Mouse (Mus musculus) lung, adult 10 weeks (tissue): ENCODE data around the gene Gm20388. TPM values are rescaled to one million over a fixed set of nuclear protein-coding genes. Genes with fewer than 3 reads are reported as not detected.

Source experiments
- polyA plus RNA-seq: library from polyadenylated mRNA; stranded (reverse); fragments of 350-450 nt; fragmentation: Illumina TruSeq; extraction: RNeasy Lipid Tissue Mini Kit (QIAGEN cat#74804); gene quantifications from one replicate; pipeline ENCODE4 v1.2.3, GENCODE M21; 2014; ENCODE audit warnings: low read depth, low replicate concordance; ENCODE audit not compliant: insufficient read depth

Gene Gm20388
- polyA plus RNA-seq, 1 experiment from 2014 or later: 25.6 TPM

DNA sequence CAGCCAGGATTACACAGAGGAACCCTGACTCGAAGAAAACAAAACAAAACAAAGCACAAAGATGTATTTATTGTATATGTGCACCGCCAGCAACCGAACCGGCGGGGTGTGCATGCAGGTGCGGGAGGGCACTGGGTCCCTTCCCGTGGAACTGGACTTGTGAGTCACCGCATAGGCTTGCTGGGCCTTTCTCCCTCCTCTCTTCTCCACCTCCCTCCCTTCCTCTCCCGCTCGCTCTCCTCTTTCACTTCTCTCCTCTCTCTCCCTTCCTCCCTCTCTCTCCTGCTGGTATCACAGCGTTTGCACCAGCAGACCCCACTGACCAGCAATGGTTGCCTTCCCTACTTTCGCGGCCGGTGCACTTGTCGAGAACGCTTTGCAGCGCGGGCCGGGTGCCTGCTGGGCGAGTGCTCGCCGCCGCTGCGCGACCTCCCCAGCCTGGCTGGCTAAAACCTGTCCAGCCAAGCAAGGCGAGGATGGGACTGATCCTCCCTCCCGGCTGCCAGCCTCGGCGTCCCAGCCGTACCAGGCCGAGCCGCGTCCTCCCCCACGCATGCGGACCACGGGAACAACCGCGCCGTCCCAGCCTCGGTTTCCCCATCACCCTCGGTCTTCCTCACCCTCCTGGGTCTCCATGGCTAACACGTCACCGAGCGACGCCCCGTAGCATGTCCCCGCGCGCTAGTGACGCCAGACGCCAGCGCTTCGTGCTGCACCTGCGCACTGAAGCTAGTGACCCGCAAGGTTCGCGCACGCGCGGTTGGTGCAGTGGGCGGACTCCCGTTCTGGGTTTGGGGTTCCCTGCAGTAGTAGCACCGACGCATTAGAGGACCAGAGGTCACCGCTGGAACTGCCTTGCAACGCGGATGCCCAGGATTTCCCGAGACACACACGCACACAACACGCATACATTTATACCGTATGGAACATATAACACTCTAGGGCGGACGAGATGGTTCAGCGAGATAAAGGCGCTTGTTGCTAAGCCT is 1197.3 kb downstream of the Gm20388 start, which contains the start of gene Mthfsd:
Mthfsd (minus strand) TSS at position 725 of the 989 bp plus-strand sequence.

DNA sequence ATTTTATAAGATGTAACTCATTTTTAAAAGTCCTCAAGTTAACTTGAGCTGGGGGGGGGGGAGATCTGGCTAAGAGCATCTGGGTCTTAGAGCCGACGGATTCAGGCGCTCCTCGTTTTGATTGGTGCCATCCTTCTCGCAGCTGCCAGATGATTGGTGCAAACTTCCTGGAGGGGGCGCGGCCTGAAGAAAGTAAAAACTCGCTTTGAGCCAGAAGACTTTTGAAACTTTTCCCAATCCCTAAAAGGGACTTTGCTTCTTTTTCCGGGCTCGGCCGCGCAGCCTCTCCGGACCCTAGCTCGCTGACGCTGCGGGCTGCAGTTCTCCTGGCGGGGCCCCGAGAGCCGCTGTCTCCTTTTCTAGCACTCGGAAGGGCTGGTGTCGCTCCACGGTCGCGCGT is 1205.3 kb downstream of the Gm20388 start, which contains the start of gene Foxc2:
Foxc2 (plus strand) TSS at position 224 of the 400 bp plus-strand sequence.

DNA sequence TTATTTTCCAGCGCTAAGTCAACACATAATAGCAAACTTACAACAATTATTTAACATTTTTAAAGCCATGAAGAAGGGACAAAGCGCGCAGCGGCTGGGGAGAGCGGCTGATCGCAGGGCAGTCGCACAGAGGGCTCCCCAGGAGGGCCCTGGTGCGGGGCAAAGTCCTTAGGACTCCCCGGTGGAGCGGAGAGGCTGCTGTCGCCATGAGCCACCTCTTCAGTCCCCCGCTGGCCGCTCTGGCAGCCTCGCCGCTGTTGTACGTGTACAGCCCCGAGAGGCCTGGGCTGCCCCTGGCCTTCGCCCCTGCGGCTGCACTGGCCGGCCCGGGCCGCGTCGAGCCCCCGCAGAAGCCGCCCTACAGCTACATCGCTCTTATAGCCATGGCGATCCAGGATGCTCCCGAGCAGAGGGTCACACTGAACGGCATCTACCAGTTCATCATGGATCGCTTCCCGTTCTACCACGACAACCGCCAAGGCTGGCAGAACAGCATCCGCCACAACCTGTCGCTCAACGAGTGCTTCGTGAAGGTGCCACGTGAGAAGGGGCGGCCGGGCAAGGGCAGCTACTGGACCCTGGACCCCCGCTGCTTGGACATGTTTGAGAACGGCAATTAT is 1217.2 kb downstream of the Gm20388 start, which contains the start of gene Foxl1:
Foxl1 (plus strand) TSS at position 185 of the 620 bp plus-strand sequence.

DNA sequence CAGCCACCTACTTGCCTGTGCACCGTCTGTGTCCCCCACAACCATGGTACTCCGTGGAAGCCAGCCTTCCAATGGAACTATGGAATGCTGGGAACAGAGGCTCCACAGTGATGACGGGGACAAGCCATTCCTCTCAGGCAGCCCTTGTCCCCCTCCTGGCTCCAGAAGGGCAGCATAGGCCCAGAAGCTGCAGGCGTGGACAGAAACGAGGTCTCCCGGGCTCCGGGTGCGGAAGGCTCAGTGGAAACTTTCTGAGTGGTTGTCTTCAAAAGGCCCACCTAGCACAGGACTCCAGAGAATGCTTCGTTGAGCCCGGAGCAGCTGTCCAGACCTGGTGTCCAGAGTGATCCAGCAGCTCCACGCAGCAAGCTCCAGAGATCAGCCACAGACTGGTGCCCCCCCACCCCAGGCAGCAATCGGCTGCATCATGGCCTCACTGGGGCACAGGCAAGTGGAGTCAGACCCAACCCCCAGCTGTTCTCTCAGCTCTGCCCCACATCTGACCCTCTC is 1633.7 kb downstream of the Gm20388 start, which contains the start of gene 1700018B08Rik:
1700018B08Rik (minus strand) TSS at position 45 of the 510 bp plus-strand sequence.

DNA sequence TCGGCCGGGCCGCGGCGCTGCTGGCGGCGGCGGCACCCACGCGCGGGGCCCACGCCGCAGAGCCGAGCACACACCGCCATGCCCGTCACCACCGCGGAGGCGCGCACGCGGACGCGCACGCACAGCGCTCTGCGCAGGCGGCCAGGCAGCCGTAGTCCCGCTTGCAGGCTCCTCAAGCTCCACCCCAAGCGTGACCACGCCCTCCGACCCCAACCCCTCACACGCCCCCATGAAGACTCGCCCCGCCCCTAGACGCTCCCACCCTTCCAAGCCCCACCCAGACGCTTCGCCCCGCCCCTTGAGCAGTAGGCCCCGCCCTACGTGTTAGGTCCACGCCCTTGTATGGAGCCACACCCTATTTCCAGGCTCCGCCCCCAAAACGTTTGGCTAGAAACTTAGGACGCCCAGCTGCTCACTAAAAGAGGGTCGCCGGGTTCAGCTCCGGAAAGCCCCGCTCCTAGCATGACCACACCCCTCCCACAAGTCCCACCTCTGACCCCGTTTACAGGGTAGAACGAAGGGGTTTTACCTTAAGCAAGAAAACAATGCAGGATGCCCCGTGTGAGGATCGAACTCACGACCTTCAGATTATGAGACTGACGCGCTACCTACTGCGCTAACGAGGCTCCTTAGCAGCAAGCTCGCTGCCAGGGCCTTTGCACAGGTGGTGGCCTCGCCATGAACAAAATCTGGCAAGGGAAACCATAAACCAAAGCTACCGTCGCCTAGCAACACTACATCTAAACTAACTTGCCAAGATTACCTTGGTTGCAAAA is 1668.2 kb downstream of the Gm20388 start, which contains the start of gene Fbxo31:
Fbxo31 (minus strand) TSS at position 131 of the 776 bp plus-strand sequence.

DNA sequence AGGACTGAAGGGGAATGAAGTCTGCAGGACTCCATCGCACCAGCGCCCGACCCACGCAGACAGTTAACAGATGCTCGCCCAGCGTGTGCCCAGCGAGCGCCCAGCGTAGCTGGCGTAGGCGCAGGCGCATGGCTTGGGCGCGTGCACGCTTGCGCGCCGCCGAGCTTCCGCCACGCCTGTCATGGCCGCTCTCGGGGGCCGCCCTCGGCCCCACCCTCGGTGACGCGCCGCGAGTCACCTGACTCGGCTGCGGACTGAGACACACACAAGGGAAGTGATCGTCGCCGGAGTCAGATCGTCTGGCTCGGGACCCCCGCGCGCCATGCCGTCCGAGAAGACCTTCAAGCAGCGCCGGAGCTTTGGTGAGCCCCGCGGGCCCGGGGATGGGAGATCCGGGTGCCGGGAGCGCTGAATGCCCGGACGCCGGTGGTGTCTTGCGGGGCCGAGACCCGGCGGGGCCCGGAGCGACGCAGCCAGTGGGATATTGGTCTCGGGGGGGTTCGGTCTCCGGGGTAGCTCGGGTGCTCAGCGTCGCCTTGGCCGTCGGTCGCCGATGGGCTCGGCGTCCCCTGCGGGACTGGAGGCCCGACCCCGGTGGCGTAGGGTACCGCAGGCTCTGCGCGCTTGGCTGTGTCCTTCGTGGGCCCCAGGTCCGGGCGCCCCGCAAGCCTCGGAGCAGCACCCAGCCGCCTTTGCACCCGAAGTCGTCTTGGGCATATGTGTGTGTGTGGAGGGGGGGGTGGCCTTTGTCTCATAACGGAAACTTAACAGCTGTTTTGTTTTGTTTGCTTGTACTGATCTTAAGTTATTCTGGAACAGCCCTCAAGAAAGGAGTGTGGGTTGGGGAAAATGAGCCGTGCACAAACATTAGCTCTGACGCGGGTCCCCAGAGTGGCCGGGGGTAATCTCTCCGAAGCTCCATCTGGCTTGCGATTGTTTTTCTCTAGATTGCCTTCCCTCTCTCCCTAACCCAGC is 1679.8 kb downstream of the Gm20388 start, which contains the start of gene Map1lc3b:
Map1lc3b (plus strand) TSS at position 159 of the 975 bp plus-strand sequence.

DNA sequence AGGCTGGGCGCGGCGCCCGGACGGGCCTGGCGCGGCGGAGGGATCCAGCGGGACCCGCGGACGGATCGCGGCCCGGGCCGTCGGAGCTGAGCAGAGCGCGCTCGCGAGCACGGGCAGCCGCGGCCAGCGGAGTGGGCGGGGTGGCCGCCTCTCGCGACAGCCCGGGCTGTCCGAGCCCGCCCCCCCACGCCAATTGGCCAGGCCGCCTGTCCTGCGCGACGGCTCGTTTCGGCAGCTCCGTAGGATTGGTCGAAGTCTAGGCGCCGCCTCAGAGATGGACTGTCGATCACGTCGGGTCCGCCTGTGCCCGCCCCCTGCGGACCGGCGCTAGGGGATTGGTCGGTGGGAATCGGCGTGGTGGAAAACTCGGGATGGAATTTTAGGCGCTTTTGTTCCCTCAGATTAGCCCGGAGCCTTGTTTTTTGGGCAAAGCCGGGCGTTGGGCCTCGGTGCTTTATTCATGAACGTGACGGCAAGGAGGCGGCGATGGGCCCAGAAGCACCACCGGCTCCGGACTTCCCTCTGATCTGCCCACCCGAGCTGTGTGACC is 1742.2 kb downstream of the Gm20388 start, which contains the start of gene Zcchc14:
Zcchc14 (minus strand) TSS at position 128 of the 550 bp plus-strand sequence.

DNA sequence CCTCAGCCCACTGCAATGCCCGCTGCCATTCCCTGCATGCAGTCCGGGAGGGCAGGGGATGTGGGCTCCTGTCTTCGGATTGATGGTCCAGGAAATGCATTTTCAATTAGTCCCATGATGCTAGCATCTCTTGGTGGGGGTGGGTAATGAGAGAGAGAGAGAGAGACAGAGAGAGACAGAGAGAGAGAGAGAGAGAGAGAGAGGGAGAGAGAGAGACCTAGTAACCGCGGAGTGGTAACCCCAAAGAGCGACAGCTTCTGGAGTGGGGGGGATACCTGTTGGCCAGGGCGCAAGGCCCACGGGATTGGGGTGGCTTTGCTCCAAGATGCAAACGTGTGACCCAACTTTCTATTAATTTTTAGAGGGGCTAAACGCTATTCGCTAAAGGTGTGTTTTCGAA is 1818.7 kb downstream of the Gm20388 start, which contains the start of gene Jph3:
Jph3 (plus strand) TSS at position 301 of the 400 bp plus-strand sequence.

DNA sequence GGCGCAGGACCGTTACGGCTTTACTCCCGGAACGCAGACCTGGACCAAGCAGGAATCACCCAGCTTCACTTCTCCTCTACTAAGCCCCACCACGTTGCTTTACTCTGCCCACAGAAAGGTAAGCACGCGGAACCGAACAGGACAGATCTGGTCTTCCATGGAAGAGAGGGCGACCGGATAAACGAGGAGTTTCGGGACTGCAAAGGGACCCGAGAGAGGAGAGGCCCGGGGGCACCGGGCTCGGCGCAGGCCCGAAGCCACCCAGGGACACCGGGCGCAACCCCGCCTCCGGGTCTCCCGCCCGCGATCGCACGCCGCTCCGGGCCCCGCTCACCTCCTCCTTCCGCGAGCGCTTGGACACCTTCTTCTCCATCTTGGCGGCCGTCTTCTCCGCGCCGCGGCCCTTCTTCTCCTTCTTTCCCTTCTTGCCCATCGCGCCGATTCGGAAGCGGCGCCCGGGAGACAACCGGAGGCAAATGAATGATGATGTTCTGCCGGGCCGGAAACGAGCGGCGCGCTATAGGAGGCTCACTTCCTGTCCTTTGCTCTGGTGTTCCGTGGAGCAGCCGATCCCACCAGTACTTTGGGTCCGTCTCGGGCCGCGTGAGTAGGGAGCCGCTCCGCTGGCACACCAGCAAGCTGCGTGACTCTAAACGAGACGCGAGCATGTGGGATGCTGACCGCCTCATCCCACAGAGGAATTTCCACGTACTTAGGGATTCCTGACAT is 1918.6 kb downstream of the Gm20388 start, which contains the start of gene Klhdc4:
Klhdc4 (minus strand) TSS at position 522 of the 729 bp plus-strand sequence.

DNA sequence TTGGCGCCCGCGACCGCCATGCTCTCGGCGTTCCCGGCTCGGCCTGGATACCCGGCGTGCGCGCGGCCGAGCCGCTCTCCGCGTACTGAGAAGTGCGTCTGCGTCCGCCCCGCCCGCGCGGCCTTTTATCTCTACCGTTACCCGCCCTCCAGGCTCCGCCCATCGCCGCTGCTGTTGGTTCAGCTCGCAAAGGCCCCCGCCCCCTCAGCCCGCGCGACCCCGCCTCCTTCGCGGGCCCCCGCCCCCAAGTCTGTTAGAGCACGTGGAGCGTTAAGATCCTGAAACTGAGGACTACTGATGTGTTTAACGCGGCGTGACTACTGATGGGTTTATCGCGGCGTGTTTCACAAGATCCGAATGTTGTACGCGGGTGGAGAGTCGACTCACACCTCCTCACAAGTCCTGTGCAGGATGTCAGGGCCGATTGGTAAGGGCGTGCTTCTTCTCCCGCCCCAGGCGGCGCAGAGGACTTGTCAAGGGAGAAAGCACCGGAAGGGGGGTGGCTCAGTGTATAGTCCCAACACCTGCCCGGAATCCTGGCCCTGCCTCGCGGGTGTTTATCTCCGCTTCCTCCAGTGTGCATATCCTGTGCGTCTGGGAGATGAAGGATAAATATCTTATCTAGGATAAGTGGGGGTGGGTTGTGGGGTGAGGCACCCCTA is 1997.1 kb downstream of the Gm20388 start, which contains the start of gene Slc7a5:
Slc7a5 (minus strand) TSS at position 108 of the 662 bp plus-strand sequence.

DNA sequence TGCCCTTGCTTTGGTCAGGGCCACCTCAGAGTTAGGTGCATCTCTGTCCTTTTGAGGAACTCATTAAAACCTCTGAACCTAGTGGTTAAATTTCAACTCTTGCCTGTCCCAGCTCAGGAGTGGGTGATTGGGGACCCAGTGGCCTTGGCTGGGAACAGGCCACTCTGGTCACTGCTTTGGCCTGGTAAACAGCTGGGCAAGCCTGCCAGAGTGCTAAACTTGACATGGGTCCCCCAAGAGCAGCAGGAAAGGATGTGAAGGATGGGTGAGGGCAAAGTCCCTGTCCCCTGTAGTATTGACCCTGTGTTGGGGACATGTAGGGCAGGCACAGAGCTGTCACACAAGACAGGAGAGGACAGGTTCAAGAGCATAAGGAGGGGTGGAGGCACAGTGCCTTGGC is 2034.2 kb downstream of the Gm20388 start, which contains the start of gene Car5a:
Car5a (minus strand) TSS at position 74 of the 400 bp plus-strand sequence.

DNA sequence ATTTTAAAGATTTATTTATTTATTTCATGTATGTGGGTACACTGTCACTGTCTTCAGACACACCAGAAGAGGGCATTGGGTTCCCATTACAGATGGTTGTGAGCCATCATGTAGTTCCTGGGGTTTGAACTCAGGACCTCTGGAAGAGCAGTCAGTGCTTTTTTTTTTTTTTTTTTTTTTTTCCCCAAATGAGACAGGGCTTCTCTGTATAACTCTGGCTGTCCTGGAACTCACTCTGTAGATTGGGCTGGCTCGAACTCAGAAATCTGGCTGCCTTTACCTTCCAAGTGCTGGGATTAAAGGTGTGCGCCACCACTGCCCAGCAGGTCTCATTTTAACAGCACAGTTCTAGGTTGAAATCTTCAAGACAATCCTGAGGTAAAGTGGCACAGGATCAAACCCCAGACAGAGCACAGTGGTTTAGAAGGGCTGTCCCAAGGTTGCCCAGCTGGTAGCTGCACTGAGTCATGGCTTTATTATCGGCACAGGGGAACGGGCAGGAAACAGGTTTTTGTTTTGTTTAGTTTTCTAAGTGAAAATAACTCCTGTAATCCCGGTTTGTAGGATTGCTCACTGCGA is 2038.7 kb downstream of the Gm20388 start, which contains the start of gene Banp:
Banp (plus strand) TSS at position 529 of the 579 bp plus-strand sequence.

DNA sequence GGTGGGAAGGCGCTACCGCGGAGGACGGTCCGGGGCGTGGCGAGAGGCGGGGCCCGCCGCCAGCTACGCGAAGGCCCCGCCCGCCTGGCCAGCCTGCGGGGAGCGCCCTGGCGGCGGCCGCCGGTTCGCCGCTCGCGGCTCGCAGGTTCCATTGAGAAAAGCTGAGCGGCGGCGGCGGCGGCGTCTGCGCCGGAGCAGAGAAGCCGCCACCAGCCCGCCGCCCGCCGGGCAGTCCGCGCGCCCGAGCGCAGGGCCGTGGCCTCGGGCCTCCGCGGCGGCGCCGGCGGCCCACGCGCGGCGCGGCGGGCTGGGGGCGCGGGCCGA is 2371.4 kb downstream of the Gm20388 start, which contains the start of gene Zfpm1:
Zfpm1 (plus strand) TSS at position 107 of the 324 bp plus-strand sequence.

DNA sequence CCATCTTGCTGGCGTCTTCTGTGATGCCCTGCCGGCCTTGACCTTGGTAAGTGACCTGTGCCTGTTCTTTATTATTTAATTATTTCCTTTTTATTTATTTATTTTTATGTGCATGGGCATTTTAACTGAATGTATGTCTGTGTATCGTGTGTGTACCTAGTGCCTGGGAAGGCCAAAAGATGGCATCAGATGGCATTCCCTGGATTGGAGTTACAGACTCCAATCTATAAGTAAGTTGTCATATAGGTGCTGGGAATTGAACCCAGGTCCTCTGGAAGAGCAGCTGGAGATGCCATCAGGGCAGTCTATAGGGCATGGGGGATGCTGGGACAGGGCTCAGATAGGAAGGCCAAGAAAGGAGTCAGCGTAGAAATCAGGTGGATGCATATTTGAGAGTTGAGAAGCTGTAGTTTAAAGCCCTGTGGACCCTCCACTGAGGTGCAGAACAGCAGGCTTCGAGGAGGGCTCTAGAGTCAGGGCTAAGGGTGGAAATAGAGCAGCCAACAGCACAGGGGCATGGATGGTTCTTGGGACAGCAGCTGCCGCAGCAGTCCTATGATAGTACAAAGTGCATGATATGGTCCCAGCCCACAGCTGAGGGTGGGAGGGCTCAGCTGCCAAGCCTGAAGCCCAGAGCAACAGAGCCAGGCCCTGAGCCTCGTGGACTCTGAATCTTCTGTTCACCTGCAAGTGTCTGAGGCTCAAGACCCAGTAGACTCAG is 2450.2 kb downstream of the Gm20388 start, which contains the start of gene Trhr2:
Trhr2 (minus strand) TSS at position 51 of the 721 bp plus-strand sequence.

DNA sequence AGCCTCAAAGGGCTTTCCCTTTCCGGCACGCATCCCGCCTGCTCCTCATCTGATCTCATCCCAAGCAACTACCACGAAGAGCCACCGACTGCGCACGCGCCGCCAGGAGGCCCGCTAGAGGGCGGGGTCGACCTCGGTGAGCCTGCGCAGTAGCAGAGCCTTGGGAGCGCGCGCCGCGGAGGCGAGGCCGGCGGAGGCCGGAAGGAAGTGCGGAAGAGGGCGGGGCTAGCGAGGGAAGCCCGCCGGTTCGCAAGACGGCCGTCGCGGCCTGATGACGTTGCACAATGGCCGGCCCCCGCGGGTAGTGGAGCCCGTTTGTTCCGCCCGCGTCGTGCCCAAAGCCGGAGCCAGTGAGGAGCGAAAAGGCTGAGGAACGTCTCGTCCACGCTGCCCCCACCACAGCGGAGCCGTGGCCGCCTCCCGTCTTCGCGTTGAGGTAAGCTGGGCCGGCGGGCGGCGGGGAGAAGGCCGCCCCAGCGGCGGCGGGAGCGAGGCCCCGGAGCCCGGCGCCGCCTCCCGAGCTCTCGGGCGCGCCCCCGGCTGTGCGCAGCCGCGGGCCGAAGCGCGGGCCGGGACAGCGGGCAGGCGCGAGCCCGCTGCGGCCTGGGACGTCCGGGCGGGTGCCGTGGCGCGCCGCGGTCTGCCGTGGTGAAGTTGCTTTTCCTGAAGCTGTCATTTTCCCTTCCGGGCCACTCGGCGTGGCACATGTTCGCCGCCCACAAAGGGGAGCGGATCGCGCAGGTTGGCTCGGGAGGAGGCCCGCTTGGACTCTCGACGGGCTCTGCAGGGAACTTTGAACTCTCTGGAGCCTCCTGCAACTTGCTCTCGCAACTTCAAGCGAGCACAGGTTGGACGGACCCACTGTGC is 2466.0 kb downstream of the Gm20388 start, which contains the start of gene Zc3h18:
Zc3h18 (plus strand) TSS at position 245 of the 867 bp plus-strand sequence.

DNA sequence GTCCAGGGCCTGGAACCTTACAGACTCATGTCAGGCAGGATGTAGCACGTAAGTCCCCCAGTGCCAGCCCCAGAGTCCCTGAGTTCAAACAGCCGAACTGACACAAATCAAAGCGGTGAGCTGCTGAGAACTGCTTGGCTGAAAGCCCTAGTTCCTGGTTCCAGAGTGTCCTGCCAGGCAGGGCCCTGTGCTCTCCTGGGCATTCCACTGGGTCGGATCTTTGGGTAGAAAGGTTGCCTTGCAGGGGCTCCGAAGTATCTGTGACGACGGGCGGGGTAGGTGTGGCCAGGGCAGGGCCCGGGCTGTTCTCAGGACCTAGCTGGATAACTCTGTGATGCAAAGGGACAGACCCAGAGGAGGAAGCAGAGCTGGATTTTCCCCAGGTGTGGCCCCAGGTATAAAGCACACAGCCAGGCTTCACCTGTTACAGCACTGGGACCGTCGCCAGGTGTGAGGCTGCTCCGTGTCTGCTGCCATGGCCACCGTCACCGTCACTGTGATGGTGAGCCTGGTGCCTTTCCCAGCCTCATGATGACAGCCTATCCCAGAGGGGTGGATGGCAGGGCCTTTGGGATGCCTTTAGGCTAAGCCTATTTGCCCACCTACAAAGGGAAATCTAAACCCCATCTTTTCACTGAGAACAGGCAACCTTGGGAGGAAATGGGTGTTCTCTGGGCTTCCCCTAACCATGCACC is 2510.9 kb downstream of the Gm20388 start, which contains the start of gene Il17c:
Il17c (plus strand) TSS at position 645 of the 695 bp plus-strand sequence.

